Mouse (Mus musculus) kidney, embryonic 14.5 days (tissue): Measurements from ENCODE around the gene Clybl. TPM values are rescaled to one million over a fixed set of nuclear protein-coding genes. Genes with fewer than 3 reads are reported as not detected.

Source experiments
- ATAC-seq: fragments of 200-750 bp; cut with Nextera tagmentation; 2 replicates; pipeline ENCODE4 v1.8.0; 2017; ENCODE audit warnings: moderate number of reproducible peaks, mild to moderate bottlenecking, moderate TSS enrichment, moderate library complexity; ENCODE audit not compliant: low FRiP score, low TSS enrichment
- H3K27ac ChIP-seq: fragments of 300-500 bp; sonication (generic); 2 replicates; pipeline ENCODE4 v1.5.1; 2014; ENCODE audit warnings: low read depth, mild to moderate bottlenecking, low read length, moderate library complexity, mixed read lengths
- H3K27me3 ChIP-seq: fragments of 300-500 bp; sonication (generic); 2 replicates; pipeline ENCODE4 v1.6.1; 2014; ENCODE audit warnings: mild to moderate bottlenecking, low read length; ENCODE audit not compliant: control insufficient read depth, insufficient read depth
- H3K36me3 ChIP-seq: fragments of 300-500 bp; sonication (generic); 2 replicates; pipeline ENCODE4 v1.6.1; 2014; ENCODE audit warnings: low read length, mixed read lengths; ENCODE audit not compliant: control insufficient read depth, insufficient read depth
- H3K4me1 ChIP-seq: fragments of 300-500 bp; sonication (generic); 2 replicates; pipeline ENCODE4 v1.6.1; 2014; ENCODE audit warnings: low read length, mixed read lengths; ENCODE audit not compliant: control insufficient read depth, insufficient read depth
- H3K4me2 ChIP-seq: fragments of 300-500 bp; sonication (generic); replicated peaks from 2 replicates; pipeline ENCODE4 v1.6.1; 2014; ENCODE audit warnings: low read depth, mild to moderate bottlenecking, low read length
- H3K4me3 ChIP-seq: fragments of 300-500 bp; sonication (generic); 2 replicates; pipeline ENCODE4 v1.5.1; 2014; ENCODE audit warnings: mild to moderate bottlenecking, low read length
- H3K9ac ChIP-seq: fragments of 300-500 bp; sonication (generic); 2 replicates; pipeline ENCODE4 v1.6.1; 2014; ENCODE audit warnings: low read depth, mild to moderate bottlenecking, low read length, moderate library complexity
- H3K9me3 ChIP-seq: fragments of 300-500 bp; sonication (generic); 2 replicates; pipeline ENCODE4 v1.6.1; 2016; ENCODE audit warnings: low read length; ENCODE audit not compliant: control insufficient read depth
- WGBS: fragments of 180-500 bp; shearing (Covaris S2); extraction: QIAGEN DNeasy Blood & Tissue Kit; methylation state at CpG from one replicate; pipeline ENCODE4 v1.1.7; 2014; 5-methylcytosine and 5-hydroxymethylcytosine counted together
- polyA plus RNA-seq: library from polyadenylated mRNA; unstranded; fragments of >200 nt; fragmentation: Nextera tagmentation; extraction: Ambion mirVana; gene quantifications from 2 replicates; pipeline ENCODE4 v1.2.1, GENCODE M21; 2014

The Clybl gene
- polyA plus RNA-seq, 1 experiment from 2014 or later, result 30.3 TPM

- Histone ChIP-seq H3K27ac (no peak overlapping the region), H3K9ac (no peak overlapping the region), H3K9me3 (no peaks in the 10 kb centered on the region), H3K4me1 (no peaks in the 10 kb centered on the region), H3K27me3 (no peaks in the 10 kb centered on the region), H3K4me2 (no peak overlapping the region), H3K4me3 (no peak overlapping the region), H3K36me3 (no peaks in the 10 kb centered on the region)
- WGBS, result 78% methylated on average over 5 of the region's 5 CpGs
- ATAC-seq, result no peak
These were observed 8.4 kb downstream of the Clybl start for GRCm38 (mm10) chr14:122189901-122190300.

DNA sequence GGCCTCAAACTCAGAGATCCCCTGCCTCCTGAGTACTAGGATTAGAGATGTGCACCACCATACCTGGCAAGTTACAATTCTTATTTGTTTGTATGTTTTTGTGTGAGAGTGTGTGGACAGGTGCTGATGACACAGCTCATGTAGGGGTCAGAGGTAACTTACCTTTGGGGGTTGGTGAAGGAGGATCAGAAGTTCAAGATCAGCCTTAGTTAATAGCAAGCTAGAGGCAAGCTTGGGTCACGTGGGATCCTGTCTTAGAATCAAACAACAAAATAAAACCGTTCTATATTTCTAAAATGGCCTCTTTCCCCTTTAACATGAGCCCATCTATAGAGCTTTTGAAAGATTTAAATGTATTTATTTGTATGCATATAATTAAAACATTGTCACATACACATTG is 9.0 kb downstream of the Clybl start:
- Histone ChIP-seq H3K36me3 (no peaks in the 10 kb centered on the region), H3K9ac (no peak overlapping the region), H3K27ac (no peak overlapping the region), H3K4me2 (no peak overlapping the region), H3K9me3 (no peaks in the 10 kb centered on the region), H3K4me1 (no peaks in the 10 kb centered on the region), H3K27me3 (no peaks in the 10 kb centered on the region), H3K4me3 (no peak overlapping the region)
- WGBS, result 25% methylated on average over 2 of the region's 2 CpGs
- no peak for ATAC-seq

GRCm38 (mm10) chr14:122190941-122191510 is 9.5 kb downstream of the Clybl start:
- Histone ChIP-seq H3K4me1 (no peaks in the 10 kb centered on the region), H3K27ac (no peak overlapping the region), H3K9me3 (no peaks in the 10 kb centered on the region), H3K27me3 (no peaks in the 10 kb centered on the region), H3K4me3 (no peak overlapping the region), H3K36me3 (no peaks in the 10 kb centered on the region), H3K9ac (no peak overlapping the region), H3K4me2 (no peak overlapping the region)
- peak; percentile 74 for ATAC-seq
- 17% methylated on average over 7 of the region's 7 CpGs for WGBS

GRCm38 (mm10) chr14:122194630-122195029 is 13.1 kb downstream of the Clybl start:
- H3K9me3 ChIP-seq, result no peaks in the 10 kb centered on the region
- H3K4me3 ChIP-seq, result no peak overlapping the region
- WGBS, result 96% methylated on average over 8 of the region's 8 CpGs
- no peaks in the 10 kb centered on the region for H3K4me1 ChIP-seq
- H3K27me3 ChIP-seq, result no peaks in the 10 kb centered on the region
- no peak for ATAC-seq
- no peak overlapping the region for H3K27ac ChIP-seq
- no peaks in the 10 kb centered on the region for H3K36me3 ChIP-seq
- no peak overlapping the region for H3K4me2 ChIP-seq
- no peak overlapping the region for H3K9ac ChIP-seq

GRCm38 (mm10) chr14:122196851-122197250 is 15.3 kb downstream of the Clybl start:
- H3K4me2 ChIP-seq, result no peak overlapping the region
- no peak overlapping the region for H3K9ac ChIP-seq
- no peak overlapping the region for H3K4me3 ChIP-seq
- no peak overlapping the region for H3K27ac ChIP-seq
- H3K4me1 ChIP-seq, result no peaks in the 10 kb centered on the region
- no peaks in the 10 kb centered on the region for H3K36me3 ChIP-seq
- no peaks in the 10 kb centered on the region for H3K27me3 ChIP-seq
- H3K9me3 ChIP-seq, result no peaks in the 10 kb centered on the region
- 85% methylated on average over 6 of the region's 6 CpGs for WGBS
- no peak for ATAC-seq

GRCm38 (mm10) chr14:122200247-122200885 is 18.9 kb downstream of the Clybl start:
- no peaks in the 10 kb centered on the region for H3K36me3 ChIP-seq
- ATAC-seq, result no peak
- H3K9me3 ChIP-seq, result no peaks in the 10 kb centered on the region
- H3K27ac ChIP-seq, result no peak overlapping the region
- H3K9ac ChIP-seq, result no peak overlapping the region
- H3K4me1 ChIP-seq, result no peaks in the 10 kb centered on the region
- H3K27me3 ChIP-seq, result no peaks in the 10 kb centered on the region
- no peak overlapping the region for H3K4me2 ChIP-seq
- no peak overlapping the region for H3K4me3 ChIP-seq
- 66% methylated on average over 14 of the region's 14 CpGs for WGBS

DNA sequence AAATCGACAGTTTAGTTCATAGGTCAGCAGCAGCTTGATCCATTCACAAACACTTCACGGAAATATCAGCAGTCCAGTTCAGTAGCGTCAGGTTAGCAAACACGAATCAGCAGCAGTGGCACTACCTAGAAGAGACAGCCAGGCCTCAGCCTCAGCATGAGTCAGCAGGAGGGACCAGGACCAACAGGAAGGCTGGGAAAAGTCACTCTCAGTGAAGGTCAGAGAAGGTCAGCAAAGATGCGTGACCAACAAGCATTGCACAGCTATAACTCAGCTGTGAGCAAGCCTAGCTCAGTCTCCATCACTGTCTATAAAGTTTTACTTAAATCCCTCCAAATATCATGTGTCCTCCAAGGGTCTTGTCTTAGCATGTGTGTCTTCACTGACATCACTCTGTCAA is 27.7 kb downstream of the Clybl start:
- Histone ChIP-seq H3K9ac (no peak overlapping the region), H3K27ac (no peak overlapping the region), H3K4me2 (no peak overlapping the region), H3K4me3 (no peak overlapping the region), H3K36me3 (no peaks in the 10 kb centered on the region), H3K9me3 (no peaks in the 10 kb centered on the region), H3K27me3 (no peaks in the 10 kb centered on the region), H3K4me1 (no peaks in the 10 kb centered on the region)
- ATAC-seq, result no peak
- WGBS, result 69% methylated on average over 5 of the region's 5 CpGs

- Histone ChIP-seq H3K4me3 (no peak overlapping the region), H3K27me3 (no peaks in the 10 kb centered on the region), H3K27ac (no peak overlapping the region), H3K4me2 (no peak overlapping the region), H3K4me1 (no peaks in the 10 kb centered on the region), H3K36me3 (no peaks in the 10 kb centered on the region), H3K9ac (no peak overlapping the region), H3K9me3 (no peaks in the 10 kb centered on the region)
- 80% methylated on average over 8 of the region's 8 CpGs for WGBS
- no peak for ATAC-seq
These were observed 32.1 kb downstream of the Clybl start for GRCm38 (mm10) chr14:122213590-122213989.

- no peak for ATAC-seq
- Histone ChIP-seq H3K4me3 (no peak overlapping the region), H3K4me2 (no peak overlapping the region), H3K4me1 (no peaks in the 10 kb centered on the region), H3K9ac (no peak overlapping the region), H3K9me3 (no peaks in the 10 kb centered on the region), H3K27ac (no peak overlapping the region), H3K36me3 (no peaks in the 10 kb centered on the region), H3K27me3 (no peaks in the 10 kb centered on the region)
- WGBS, result 94% methylated on average over 6 of the region's 6 CpGs
These were observed 32.6 kb downstream of the Clybl start for GRCm38 (mm10) chr14:122214126-122214525.
